Mouse (Mus musculus): ENCODE measurements around the gene Thpo. TPM values are rescaled to one million over a fixed set of nuclear protein-coding genes. Genes with fewer than 3 reads are reported as not detected.
A peak's percentile ranks its signal among the peaks of the same experiment; 100 is the strongest.

The Thpo gene
- total RNA-seq (2015) = not detected in 2 replicates
- total RNA-seq (2017) = not detected in 2 replicates

- ATAC-seq (ENCODE audit: poor library complexity, severe bottlenecking) = no peak
These were observed at the start of gene Thpo for GRCm38 (mm10) chr16:20733731-20734730. Gene Thpo, minus strand, starts transcription at chr16:20734511.

- no peak for ATAC-seq (ENCODE audit: poor library complexity, severe bottlenecking)
These were observed 49.6 kb upstream of the Thpo start for GRCm38 (mm10) chr16:20783891-20784290.

DNA sequence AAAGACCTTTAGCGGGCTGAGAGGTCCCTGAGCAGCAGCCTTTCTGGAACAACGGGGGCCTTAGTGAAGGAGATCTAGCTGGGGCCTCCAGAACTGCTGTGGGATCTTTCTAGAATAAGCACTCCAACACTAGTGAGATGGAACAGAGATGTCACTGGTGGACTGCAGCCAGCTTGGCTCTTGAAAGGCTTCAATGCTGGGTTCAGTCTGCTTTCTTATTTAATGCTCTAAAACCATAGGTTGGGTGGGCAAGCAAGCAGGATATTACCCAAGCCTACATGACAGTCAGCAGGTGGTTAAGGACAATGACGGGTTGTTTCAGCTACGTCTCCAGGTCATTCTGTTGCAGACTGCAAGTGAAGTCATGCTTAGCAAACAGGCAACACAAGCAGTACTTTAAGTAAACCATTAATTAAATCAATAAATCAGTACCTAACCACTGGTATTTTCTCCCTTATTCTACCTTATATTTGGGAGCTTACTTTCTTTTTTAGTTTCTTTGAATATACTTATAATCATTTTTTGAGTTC, 46.9 kb upstream of the Thpo start:
- ATAC-seq (ENCODE audit: poor library complexity, severe bottlenecking) = no peak

DNA sequence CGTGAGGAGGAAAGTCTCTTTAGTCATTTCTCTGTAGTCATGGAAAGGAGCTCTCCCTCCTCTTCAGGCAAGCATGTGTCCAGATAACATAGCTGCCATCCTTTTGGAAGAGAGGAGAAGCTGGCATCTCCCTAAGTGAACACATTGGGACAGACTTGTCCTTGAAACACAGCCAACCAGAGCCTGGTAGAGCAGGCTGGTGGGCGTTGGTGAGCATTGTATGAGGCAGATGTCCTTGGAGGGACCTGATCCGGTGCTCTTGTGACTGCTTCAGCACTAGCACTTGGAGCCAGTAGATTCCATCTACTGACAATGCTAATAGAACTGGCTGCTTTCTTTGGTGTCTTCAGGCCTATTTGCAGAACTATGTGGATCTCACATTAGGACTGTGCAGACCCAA, 45.5 kb upstream of the Thpo start:
- no peak for ATAC-seq (ENCODE audit: poor library complexity, severe bottlenecking)

- ATAC-seq (ENCODE audit: poor library complexity, severe bottlenecking) = no peak
These were observed 40.7 kb upstream of the Thpo start for GRCm38 (mm10) chr16:20775021-20775420.

DNA sequence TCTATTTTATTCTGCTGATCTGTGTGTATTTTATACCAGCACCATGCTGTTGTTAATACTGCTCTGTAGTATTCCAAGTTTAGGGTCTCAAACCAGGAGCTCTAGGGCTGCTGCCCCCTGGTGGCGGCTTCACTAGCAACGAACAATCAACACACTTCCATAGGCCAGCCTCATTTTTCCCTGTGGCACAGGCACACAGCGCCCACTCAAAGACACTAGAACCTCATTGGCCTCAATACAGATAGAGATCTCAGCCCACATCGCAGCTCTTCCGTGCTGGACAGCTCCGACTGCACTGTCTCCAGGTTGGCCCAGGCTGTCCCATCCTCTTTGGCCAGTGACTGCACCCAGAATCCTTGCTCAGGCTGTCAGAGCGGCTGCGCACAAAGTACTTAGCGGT, 30.9 kb upstream of the Thpo start:
- peak; percentile 54 for ATAC-seq (ENCODE audit: poor library complexity, severe bottlenecking)

DNA sequence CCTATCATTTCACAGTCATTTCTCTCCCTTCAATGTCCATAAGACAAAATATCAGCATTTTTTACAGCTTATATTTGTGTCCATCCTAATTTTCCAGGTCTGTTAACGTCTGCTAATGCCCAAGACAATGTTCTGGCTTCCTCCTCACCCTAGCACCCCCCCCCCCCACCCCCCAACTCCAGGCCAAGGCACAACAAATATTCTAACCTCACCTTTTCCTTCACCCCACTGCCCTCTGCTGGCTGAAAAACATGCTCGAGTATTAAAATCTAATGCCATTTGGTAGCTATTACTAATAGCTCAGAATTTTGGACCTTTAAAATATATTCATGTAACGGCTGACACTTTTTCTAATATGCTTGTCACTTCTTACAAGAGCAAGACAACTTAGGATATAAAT, 27.4 kb upstream of the Thpo start:
- ATAC-seq (ENCODE audit: poor library complexity, severe bottlenecking) = no peak

GRCm38 (mm10) chr16:20757385-20757784, 23.1 kb upstream of the Thpo start:
- ATAC-seq (ENCODE audit: poor library complexity, severe bottlenecking) = 0 out of 2 replicates have a peak, but pooled peaks have one; percentile 24

GRCm38 (mm10) chr16:20756052-20756451, 21.7 kb upstream of the Thpo start:
- 0 out of 2 replicates have a peak, but pooled peaks have one; percentile 35 for ATAC-seq (ENCODE audit: poor library complexity, severe bottlenecking)

DNA sequence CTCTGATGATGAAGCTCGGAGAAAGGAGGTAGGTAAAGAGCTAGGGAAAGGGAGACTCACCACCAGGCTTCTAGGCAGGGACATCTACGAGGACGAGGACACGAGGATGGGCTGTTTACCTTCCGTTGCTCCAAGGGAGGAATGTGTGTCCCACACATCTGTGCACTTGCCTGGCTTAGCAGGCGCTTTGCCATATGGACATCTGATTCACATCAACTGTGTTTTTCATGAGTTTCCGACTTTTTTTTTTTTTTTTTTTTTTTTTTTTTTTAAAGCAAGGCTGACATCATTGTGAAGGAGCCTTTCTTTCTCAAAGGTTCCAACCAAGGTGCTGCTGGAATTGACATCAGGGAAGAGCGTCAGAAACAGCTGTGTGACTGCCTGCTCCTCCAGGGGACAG, 16.2 kb upstream of the Thpo start:
- no peak for ATAC-seq (ENCODE audit: poor library complexity, severe bottlenecking)

DNA sequence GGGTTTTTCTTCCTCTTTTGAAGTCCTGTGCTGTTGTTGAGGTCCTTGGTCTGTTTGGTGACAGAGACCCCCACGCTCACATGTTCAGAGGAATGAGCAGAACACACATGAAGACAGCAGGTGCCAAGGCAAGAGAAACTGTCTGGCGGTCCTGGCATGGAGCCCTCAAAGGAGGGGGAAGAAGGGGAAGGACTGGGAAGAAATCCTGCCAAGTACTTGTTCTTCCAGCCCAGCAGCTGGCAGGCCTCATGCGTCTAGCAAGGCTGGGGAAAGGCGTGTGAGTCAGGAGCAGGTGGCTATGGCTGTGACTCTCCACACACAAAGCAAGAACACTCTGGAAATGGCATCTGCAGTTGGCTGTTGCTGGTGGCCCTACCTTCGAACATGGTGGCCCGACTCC, 12.3 kb upstream of the Thpo start:
- no peak for ATAC-seq (ENCODE audit: poor library complexity, severe bottlenecking)

GRCm38 (mm10) chr16:20739845-20740244, 5.5 kb upstream of the Thpo start:
- ATAC-seq (ENCODE audit: poor library complexity, severe bottlenecking) = no peak

GRCm38 (mm10) chr16:20736823-20737222, 2.5 kb upstream of the Thpo start:
- no peak for ATAC-seq (ENCODE audit: poor library complexity, severe bottlenecking)

- ATAC-seq (ENCODE audit: poor library complexity, severe bottlenecking) = no peak
These were observed 1.9 kb upstream of the Thpo start for GRCm38 (mm10) chr16:20736168-20736567.

- no peak for ATAC-seq (ENCODE audit: poor library complexity, severe bottlenecking)
These were observed 1.3 kb upstream of the Thpo start for GRCm38 (mm10) chr16:20735651-20736050.

GRCm38 (mm10) chr16:20732925-20733730, 1.2 kb downstream of the Thpo start, which contains the start of gene Chrd:
Gene Chrd, plus strand, starts transcription at chr16:20733127.
- ATAC-seq (ENCODE audit: poor library complexity, severe bottlenecking) = 0 out of 2 replicates have a peak, but pooled peaks have one; percentile 19

GRCm38 (mm10) chr16:20732251-20732924, 1.9 kb downstream of the Thpo start:
- no peak for ATAC-seq (ENCODE audit: poor library complexity, severe bottlenecking)

DNA sequence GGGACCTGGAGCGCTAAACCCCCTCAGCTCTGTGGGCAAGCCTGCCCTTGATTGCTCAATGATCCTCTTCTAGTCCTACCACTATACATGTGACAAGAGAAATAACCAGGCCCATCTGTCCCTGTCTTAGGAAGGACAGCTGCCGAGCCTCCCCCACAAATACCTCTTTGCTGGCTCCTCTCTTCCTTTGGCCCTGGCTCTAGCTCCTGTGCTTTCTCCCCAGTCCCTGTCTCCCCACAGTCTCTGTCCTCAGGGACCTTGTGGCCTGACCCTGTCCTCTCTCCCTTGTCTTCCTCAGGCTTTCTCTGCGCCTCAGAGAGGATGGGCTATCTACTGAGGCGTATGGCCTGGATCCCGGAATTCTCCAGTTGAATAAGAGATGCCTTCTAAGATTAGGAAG, 2.6 kb downstream of the Thpo start:
- ATAC-seq (ENCODE audit: poor library complexity, severe bottlenecking) = no peak

DNA sequence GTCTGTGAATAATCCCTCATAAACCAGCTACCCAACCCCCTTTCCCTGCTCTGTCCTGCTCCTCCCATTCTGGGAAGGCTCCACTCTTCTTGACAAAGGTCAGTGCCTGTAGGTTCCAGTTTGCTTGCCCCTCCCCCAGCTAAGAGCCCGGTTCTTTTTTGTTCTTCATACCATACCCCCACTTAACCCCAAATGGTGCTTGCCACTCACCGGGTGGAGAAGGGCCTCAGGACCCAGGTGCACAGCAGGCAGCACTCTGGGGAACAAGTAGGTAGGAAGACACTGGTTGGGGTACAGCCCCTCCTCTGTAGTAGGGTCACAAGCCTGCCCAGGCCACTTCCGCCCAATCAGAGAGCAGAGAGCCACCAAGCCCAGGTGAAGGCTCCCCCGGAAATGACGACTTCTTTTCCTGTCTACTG, 4.0 kb downstream of the Thpo start:
- ATAC-seq (ENCODE audit: poor library complexity, severe bottlenecking) = no peak

DNA sequence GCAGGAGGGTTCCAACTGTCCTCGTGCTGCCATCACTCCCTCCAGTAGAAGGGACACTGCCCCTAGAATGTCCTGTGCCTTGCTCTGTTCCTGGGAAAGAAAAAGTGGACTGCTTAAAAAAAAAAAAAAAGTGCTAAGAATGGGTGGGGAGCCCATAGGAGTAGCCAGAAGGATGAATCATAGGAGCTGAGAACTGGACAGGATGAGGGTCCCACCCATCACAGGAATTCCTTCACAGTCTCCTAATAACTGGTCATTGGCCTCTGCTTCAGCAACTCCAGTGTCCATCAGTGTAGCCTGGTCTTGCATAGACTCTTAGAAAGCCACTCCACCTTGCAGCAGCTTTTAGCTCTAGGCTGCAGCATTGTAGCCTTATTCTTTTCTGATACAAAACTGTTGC, 7.9 kb downstream of the Thpo start:
- ATAC-seq (ENCODE audit: poor library complexity, severe bottlenecking) = no peak

DNA sequence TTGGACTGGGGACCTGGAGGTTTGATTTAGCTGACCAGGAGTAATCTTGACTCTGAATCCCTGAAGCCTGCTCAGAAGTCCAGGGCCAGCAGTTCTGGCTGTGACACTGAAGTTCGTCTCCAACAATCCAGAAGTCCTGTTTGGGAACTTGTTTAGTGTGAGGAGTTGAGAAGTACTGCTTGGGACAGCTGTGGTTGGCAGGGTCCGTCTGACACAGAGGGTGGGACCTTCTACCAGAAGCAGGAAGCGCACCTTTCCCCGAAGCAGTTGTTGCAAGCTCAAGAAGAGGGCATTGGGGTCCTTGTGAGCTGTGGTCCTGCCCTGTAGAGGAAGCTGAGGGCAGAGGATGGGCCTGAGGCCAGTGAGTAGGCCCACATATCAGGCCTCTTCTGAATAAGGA, 8.6 kb downstream of the Thpo start:
- ATAC-seq (ENCODE audit: poor library complexity, severe bottlenecking) = no peak

All from megakaryocyte, adult 5-6 weeks (primary cell).